Mouse (Mus musculus): ENCODE data around the gene Gm11541. TPM values are rescaled to one million over a fixed set of nuclear protein-coding genes. Genes with fewer than 3 reads are reported as not detected.

Gene Gm11541
- not detected in 2 replicates for polyA plus RNA-seq (2015; fragmentation: Nextera tagmentation; extraction: Ambion mirVana)

DNA sequence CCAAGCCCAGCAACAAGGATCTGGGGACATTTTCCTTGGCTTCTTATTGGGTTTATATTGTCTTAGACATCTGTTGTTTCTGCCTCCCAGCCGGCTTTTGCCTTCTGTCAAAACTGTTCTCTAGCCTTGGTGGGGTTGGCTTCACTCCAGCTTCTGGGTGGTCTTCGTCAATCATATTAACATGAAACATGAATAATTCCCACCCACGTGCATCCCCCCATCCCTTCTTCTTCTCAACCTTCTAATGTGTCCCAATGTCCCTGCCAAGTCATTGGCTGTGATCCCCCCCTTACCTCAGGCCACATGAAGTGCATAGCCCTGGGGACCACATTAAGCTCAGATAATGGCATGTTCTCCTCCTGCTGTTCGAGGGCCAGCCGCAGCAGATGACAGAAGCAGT lies at the start of gene Gm11541:
Gene Gm11541 (minus strand): TSS at position 28 of the 400 bp plus-strand sequence.
- Histone ChIP-seq H3K4me1 (ENCODE audit: control insufficient read depth, insufficient read depth, low read length) (no peaks in the 10 kb centered on the region), H3K9me3 (replicated peaks; ENCODE audit: control insufficient read depth, low read length, poor library complexity, severe bottlenecking) (no peaks in the 10 kb centered on the region), H3K4me2 (ENCODE audit: low read length) (no peak within 1 kb of the TSS), H3K27ac (ENCODE audit: low read length) (no peak within 1 kb of the TSS), H3K4me3 (ENCODE audit: low read depth, low read length) (no peak within 1 kb of the TSS), H3K27me3 (ENCODE audit: control insufficient read depth, insufficient read depth, low read depth, low read length) (no peaks in the 10 kb centered on the region), H3K36me3 (ENCODE audit: control insufficient read depth, insufficient read depth, low read length) (no peaks in the 10 kb centered on the region), H3K9ac (ENCODE audit: low read depth, low read length) (no peak within 1 kb of the TSS)
- no peak for ATAC-seq
- WGBS, result 63% methylated on average over 5 of the region's 5 CpGs

DNA sequence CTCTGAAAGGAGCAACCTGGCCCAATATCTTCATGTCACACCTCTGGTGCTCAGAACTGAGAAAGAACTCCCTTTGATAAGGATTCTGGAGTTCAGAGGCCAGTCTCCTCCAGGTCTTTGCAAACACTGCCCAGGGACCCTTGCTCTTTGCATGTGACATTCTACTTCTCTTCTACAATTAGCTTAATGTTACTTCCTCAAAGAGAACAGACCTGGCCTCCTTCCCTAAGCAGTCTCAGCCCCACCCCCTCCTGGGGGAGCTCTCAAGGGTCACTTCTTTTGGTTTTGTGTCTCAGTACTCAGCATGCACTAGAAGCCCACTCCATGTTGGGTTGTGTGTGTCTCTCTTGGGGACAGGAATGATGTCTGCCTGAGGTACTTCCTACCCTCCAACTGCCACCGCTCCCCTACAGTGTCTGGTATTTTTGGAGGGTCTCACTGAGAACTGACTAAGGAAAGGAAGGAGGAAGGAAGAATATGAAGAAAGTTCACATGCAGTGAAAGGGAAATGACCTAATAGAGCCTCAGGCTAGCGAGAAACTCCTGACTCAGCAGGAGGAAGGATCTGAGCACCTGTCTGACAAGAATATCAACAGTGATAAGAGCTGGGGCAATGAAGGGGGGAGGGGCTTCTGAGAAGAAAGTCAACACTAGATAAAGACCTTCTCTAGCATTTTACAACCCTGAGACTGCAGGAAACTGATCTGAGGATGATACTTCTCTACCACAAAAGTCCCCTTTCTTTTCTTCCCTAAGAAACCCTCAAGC lies 48.8 kb upstream of the Gm11541 start:
- no peaks in the 10 kb centered on the region for H3K9me3 ChIP-seq (replicated peaks; ENCODE audit: control insufficient read depth, low read length, poor library complexity, severe bottlenecking)
- no peak overlapping the region for H3K27ac ChIP-seq (ENCODE audit: low read length)
- no peak for ATAC-seq
- WGBS, result 71% methylated on average over 2 of the region's 2 CpGs
- no peak overlapping the region for H3K4me2 ChIP-seq (ENCODE audit: low read length)
- no peak overlapping the region for H3K9ac ChIP-seq (ENCODE audit: low read depth, low read length)
- H3K4me1 ChIP-seq (ENCODE audit: control insufficient read depth, insufficient read depth, low read length), result no peaks in the 10 kb centered on the region
- no peak overlapping the region for H3K4me3 ChIP-seq (ENCODE audit: low read depth, low read length)
- H3K27me3 ChIP-seq (ENCODE audit: control insufficient read depth, insufficient read depth, low read depth, low read length), result no peaks in the 10 kb centered on the region
- H3K36me3 ChIP-seq (ENCODE audit: control insufficient read depth, insufficient read depth, low read length), result no peaks in the 10 kb centered on the region

DNA sequence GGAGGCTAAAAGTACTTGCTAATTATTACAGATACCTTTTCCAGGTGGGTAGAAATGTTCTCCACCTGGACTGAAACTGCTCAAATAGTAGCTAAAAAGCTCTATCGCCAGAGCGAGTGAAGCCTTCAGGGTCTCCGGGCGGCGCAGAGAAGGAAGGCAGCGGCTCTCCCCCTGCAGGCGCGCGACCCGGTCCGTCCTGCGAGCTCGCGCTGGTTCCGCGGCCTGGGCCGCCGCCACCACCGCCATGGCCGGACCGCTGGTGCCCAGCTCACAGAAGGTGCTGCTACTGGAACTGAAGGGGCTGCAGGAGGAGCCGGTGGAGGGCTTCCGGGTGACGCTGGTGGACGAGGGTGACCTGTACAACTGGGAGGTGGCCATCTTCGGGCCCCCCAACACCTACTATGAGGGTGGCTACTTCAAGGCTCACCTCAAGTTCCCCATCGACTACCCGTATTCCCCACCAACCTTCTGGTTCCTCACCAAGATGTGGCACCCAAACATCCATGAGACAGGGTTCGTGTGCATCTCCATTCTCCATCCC lies 37.5 kb upstream of the Gm11541 start, which contains the start of gene Cdc34b:
Gene Cdc34b (plus strand): TSS at position 51 of the 541 bp plus-strand sequence.
- Histone ChIP-seq H3K4me3 (ENCODE audit: low read depth, low read length) (no peak within 1 kb of the TSS), H3K27ac (ENCODE audit: low read length) (no peak within 1 kb of the TSS), H3K9me3 (replicated peaks; ENCODE audit: control insufficient read depth, low read length, poor library complexity, severe bottlenecking) (no peaks in the 10 kb centered on the region), H3K4me2 (ENCODE audit: low read length) (no peak within 1 kb of the TSS), H3K4me1 (ENCODE audit: control insufficient read depth, insufficient read depth, low read length) (no peaks in the 10 kb centered on the region), H3K27me3 (ENCODE audit: control insufficient read depth, insufficient read depth, low read depth, low read length) (no peaks in the 10 kb centered on the region), H3K36me3 (ENCODE audit: control insufficient read depth, insufficient read depth, low read length) (no peaks in the 10 kb centered on the region), H3K9ac (ENCODE audit: low read depth, low read length) (no peak within 1 kb of the TSS)
- ATAC-seq, result no peak
- WGBS, result 81% methylated on average over 29 of the region's 29 CpGs

DNA sequence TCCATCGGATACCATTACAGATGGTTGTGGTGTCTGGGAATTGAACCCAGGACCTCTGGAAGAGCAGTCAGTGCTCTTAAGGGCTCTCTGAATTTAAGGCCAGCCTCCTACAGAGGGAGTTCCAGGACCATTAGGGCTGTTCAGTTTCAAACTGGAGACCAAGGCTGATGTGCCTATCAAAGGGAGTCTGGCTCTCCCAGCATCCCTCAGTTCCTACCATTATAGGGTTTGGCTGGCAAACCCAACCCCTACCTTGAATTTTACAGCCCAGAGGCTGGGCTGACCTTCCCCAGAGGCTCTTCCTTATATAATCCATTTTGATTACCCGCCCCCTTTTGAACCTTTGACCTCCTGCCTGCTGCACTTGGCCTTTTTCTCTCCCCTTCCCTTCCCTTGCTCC lies 31.4 kb upstream of the Gm11541 start:
- Histone ChIP-seq H3K4me3 (ENCODE audit: low read depth, low read length) (no peak overlapping the region), H3K4me1 (ENCODE audit: control insufficient read depth, insufficient read depth, low read length) (no peaks in the 10 kb centered on the region), H3K27me3 (ENCODE audit: control insufficient read depth, insufficient read depth, low read depth, low read length) (no peaks in the 10 kb centered on the region), H3K9me3 (replicated peaks; ENCODE audit: control insufficient read depth, low read length, poor library complexity, severe bottlenecking) (no peaks in the 10 kb centered on the region), H3K4me2 (ENCODE audit: low read length) (no peak overlapping the region), H3K27ac (ENCODE audit: low read length) (no peak overlapping the region), H3K36me3 (ENCODE audit: control insufficient read depth, insufficient read depth, low read length) (no peaks in the 10 kb centered on the region), H3K9ac (ENCODE audit: low read depth, low read length) (no peak overlapping the region)
- ATAC-seq, result no peak
- WGBS, result 75% methylated on average over 2 of the region's 2 CpGs

DNA sequence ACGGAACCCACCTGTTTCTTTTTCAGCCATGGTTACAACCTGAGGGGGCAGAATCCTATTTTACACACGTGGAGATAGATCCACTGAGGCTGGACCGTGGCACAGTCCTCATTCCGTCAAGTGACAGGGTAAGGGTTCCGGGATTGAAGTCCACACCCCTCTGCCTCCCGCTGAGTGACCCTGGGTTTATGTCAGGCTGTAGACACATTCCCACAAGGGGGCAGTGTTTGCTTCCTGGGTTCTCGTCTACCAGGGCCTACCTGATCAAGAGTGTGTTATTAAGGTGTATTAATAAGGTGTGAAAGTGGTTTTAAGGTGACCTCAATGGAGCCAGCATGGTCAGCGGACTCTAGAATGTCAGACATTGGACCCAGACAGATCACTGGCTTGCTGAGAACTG lies 28.5 kb upstream of the Gm11541 start:
- Histone ChIP-seq H3K4me1 (ENCODE audit: control insufficient read depth, insufficient read depth, low read length) (no peaks in the 10 kb centered on the region), H3K36me3 (ENCODE audit: control insufficient read depth, insufficient read depth, low read length) (no peaks in the 10 kb centered on the region), H3K27me3 (ENCODE audit: control insufficient read depth, insufficient read depth, low read depth, low read length) (no peaks in the 10 kb centered on the region), H3K4me3 (ENCODE audit: low read depth, low read length) (no peak overlapping the region), H3K9me3 (replicated peaks; ENCODE audit: control insufficient read depth, low read length, poor library complexity, severe bottlenecking) (no peaks in the 10 kb centered on the region), H3K4me2 (ENCODE audit: low read length) (no peak overlapping the region), H3K27ac (ENCODE audit: low read length) (no peak overlapping the region), H3K9ac (ENCODE audit: low read depth, low read length) (no peak overlapping the region)
- WGBS, result 46% methylated on average over 8 of the region's 8 CpGs
- no peak for ATAC-seq

DNA sequence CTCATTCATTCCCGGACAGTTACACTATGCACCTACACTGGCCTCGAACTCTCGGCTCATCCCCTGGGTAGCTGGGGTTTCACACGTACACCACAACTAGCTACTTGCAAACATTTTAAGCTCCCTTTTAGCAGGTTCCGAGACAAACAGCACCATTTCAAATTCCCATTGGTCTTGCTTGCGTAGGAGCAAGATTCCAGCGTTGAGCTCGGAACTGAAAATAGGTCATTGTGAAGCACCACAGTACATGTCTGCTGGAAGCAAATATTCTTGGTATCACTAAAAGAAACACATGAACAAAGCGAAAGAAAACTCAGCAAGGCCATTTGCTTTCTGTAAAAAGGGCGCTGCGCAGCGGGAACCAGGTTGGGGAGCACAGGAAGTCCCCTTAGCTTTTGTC lies 26.9 kb upstream of the Gm11541 start:
- Histone ChIP-seq H3K4me3 (ENCODE audit: low read depth, low read length) (no peak overlapping the region), H3K27ac (ENCODE audit: low read length) (no peak overlapping the region), H3K27me3 (ENCODE audit: control insufficient read depth, insufficient read depth, low read depth, low read length) (no peaks in the 10 kb centered on the region), H3K4me2 (ENCODE audit: low read length) (no peak overlapping the region), H3K9me3 (replicated peaks; ENCODE audit: control insufficient read depth, low read length, poor library complexity, severe bottlenecking) (no peaks in the 10 kb centered on the region), H3K9ac (ENCODE audit: low read depth, low read length) (no peak overlapping the region), H3K4me1 (ENCODE audit: control insufficient read depth, insufficient read depth, low read length) (no peaks in the 10 kb centered on the region), H3K36me3 (ENCODE audit: control insufficient read depth, insufficient read depth, low read length) (no peaks in the 10 kb centered on the region)
- ATAC-seq, result no peak
- WGBS, result 89% methylated on average over 12 of the region's 12 CpGs

DNA sequence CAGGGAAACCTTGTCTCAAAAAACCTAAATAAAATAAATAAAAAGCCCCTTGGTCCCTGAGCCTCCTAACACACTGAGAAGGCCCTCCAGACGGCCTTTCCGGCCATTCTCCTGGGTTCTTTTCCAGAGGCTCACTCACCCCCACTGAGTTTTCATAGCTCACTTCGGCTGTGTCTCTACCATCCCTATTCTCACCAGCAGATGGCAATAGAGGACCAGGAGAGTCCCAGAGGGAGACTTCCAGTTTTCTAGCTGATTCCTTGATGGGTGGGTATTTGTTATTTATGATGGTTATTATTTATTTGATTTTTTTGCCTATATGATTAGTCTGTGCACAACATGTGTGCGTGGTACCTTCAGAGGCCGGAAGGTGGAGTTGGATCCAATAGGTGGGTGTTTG lies 26.0 kb upstream of the Gm11541 start:
- Histone ChIP-seq H3K9ac (ENCODE audit: low read depth, low read length) (no peak overlapping the region), H3K4me3 (ENCODE audit: low read depth, low read length) (no peak overlapping the region), H3K36me3 (ENCODE audit: control insufficient read depth, insufficient read depth, low read length) (no peaks in the 10 kb centered on the region), H3K9me3 (replicated peaks; ENCODE audit: control insufficient read depth, low read length, poor library complexity, severe bottlenecking) (no peaks in the 10 kb centered on the region), H3K4me1 (ENCODE audit: control insufficient read depth, insufficient read depth, low read length) (no peaks in the 10 kb centered on the region), H3K4me2 (ENCODE audit: low read length) (no peak overlapping the region), H3K27ac (ENCODE audit: low read length) (no peak overlapping the region), H3K27me3 (ENCODE audit: control insufficient read depth, insufficient read depth, low read depth, low read length) (no peaks in the 10 kb centered on the region)
- ATAC-seq, result no peak
- 29% methylated on average over 5 of the region's 5 CpGs for WGBS

DNA sequence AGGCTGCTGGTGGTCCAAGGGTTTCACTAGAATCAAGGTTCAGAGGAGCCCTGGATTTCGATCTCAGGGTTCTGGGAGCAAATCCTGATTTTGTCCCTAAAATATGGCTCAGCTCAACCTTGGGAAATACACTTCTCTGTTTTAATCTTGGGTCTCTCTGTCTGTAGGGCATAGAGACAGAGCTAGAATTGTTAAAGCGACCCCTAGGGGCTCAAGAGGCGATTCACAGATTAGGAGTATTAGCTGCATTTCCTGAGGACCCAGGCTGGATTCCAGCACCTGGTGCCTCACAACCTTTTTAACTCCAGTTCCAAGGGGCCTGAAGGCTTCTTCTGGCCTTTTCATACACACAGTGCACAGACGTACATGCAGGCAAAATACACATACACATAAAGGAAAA lies 25.3 kb upstream of the Gm11541 start:
- no peak overlapping the region for H3K27ac ChIP-seq (ENCODE audit: low read length)
- no peaks in the 10 kb centered on the region for H3K27me3 ChIP-seq (ENCODE audit: control insufficient read depth, insufficient read depth, low read depth, low read length)
- no peaks in the 10 kb centered on the region for H3K4me1 ChIP-seq (ENCODE audit: control insufficient read depth, insufficient read depth, low read length)
- no peak overlapping the region for H3K9ac ChIP-seq (ENCODE audit: low read depth, low read length)
- WGBS, result 25% methylated on average over 4 of the region's 4 CpGs
- no peak overlapping the region for H3K4me3 ChIP-seq (ENCODE audit: low read depth, low read length)
- H3K4me2 ChIP-seq (ENCODE audit: low read length), result no peak overlapping the region
- no peak for ATAC-seq
- H3K36me3 ChIP-seq (ENCODE audit: control insufficient read depth, insufficient read depth, low read length), result no peaks in the 10 kb centered on the region
- no peaks in the 10 kb centered on the region for H3K9me3 ChIP-seq (replicated peaks; ENCODE audit: control insufficient read depth, low read length, poor library complexity, severe bottlenecking)

DNA sequence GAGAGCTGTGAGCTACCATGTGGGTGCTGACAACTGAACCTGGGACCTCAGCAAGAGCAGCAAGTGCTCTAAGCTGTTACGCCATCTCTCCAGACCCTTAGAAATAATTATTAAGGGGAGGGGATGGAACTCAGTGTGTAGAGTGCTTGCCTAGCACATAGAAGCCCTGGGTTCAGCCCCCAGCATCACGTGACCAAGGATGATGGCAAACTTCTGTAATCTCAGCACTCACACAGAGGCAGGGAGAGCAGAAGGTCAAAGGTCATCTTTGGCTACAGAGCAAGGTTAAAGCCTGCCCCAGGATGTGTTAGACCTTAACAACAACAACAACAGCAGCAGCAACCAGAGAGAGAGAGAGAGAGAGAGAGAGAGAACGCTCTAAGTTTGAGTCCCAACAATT lies 24.2 kb upstream of the Gm11541 start:
- Histone ChIP-seq H3K27ac (ENCODE audit: low read length) (no peak overlapping the region), H3K4me1 (ENCODE audit: control insufficient read depth, insufficient read depth, low read length) (no peaks in the 10 kb centered on the region), H3K27me3 (ENCODE audit: control insufficient read depth, insufficient read depth, low read depth, low read length) (no peaks in the 10 kb centered on the region), H3K4me3 (ENCODE audit: low read depth, low read length) (no peak overlapping the region), H3K36me3 (ENCODE audit: control insufficient read depth, insufficient read depth, low read length) (no peaks in the 10 kb centered on the region), H3K9ac (ENCODE audit: low read depth, low read length) (no peak overlapping the region), H3K4me2 (ENCODE audit: low read length) (no peak overlapping the region), H3K9me3 (replicated peaks; ENCODE audit: control insufficient read depth, low read length, poor library complexity, severe bottlenecking) (no peaks in the 10 kb centered on the region)
- no peak for ATAC-seq
- 88% methylated on average over 3 of the region's 3 CpGs for WGBS
